Mouse (Mus musculus) small intestine, adult 2 months (tissue): ENCODE data around the gene Ccdc83. TPM values are rescaled to one million over a fixed set of nuclear protein-coding genes. Genes with fewer than 3 reads are reported as not detected.
A peak's percentile ranks its signal among the peaks of the same experiment; 100 is the strongest.

Experiments
- H3K27ac ChIP-seq: fragments of 200-500 bp; 2 replicates; pipeline ENCODE4 v1.5.1; 2012; ENCODE audit warnings: low read depth, low read length, control low read depth, inconsistent platforms; ENCODE audit not compliant: insufficient read depth
- H3K27me3 ChIP-seq: fragments of 200-500 bp; 2 replicates; pipeline ENCODE4 v1.6.1; 2012; ENCODE audit warnings: mild to moderate bottlenecking, moderate library complexity, low read length, inconsistent platforms; ENCODE audit not compliant: control insufficient read depth, insufficient read depth
- H3K36me3 ChIP-seq: fragments of 200-500 bp; 2 replicates; pipeline ENCODE4 v1.6.1; 2012; ENCODE audit warnings: mild to moderate bottlenecking, low read length, control low read depth, inconsistent platforms; ENCODE audit not compliant: control insufficient read depth, insufficient read depth
- H3K4me1 ChIP-seq: fragments of 200-500 bp; 2 replicates; pipeline ENCODE4 v1.6.1; 2012; ENCODE audit warnings: low read length, inconsistent platforms, mixed read lengths; ENCODE audit not compliant: control insufficient read depth, insufficient read depth, insufficient read length
- H3K4me3 ChIP-seq: fragments of 200-500 bp; 2 replicates; pipeline ENCODE4 v1.5.1; 2012; ENCODE audit warnings: low read depth, mild to moderate bottlenecking, control low read depth, inconsistent platforms, low read length, moderate library complexity
- CTCF ChIP-seq: fragments of 200-500 bp; IDR thresholded peaks from 2 replicates; pipeline ENCODE4 v1.5.1; 2012; ENCODE audit warnings: low read depth, mild to moderate bottlenecking, control low read depth, inconsistent platforms, low read length, moderate library complexity, mixed read lengths; ENCODE audit not compliant: insufficient replicate concordance, insufficient read length; ENCODE audit errors: extremely low read depth
- POLR2A ChIP-seq: fragments of 200-500 bp; IDR thresholded peaks from 2 replicates; pipeline ENCODE4 v1.6.1; 2012; ENCODE audit warnings: low read depth, mild to moderate bottlenecking, control low read depth, inconsistent platforms, low read length, moderate library complexity
- WGBS: fragments of 180-500 bp; shearing (Covaris S2); methylation state at CpG from one replicate; pipeline ENCODE4 v1.1.7; 2018; 5-methylcytosine and 5-hydroxymethylcytosine counted together
- polyA plus RNA-seq: library from polyadenylated mRNA; depleted of rRNA; stranded (reverse); fragments of >200 nt; gene quantifications from 2 replicates; pipeline ENCODE4 v1.2.3, GENCODE M21; 2012

Ccdc83 gene
- polyA plus RNA-seq, 1 experiment, result not detected

GRCm38 (mm10) chr7:90301942-90302646, 36.5 kb upstream of the Ccdc83 start, which contains the start of gene Sytl2:
TSS of gene Sytl2 (plus strand) at chr7:90302252.
- no peaks in the 10 kb centered on the region for H3K36me3 ChIP-seq
- H3K27me3 ChIP-seq, result peaks cover 18% of the 10 kb centered on the region; the same call in 1 of the 2 replicates
- under 1% methylated on average over 43 of the region's 43 CpGs for WGBS
- TF ChIP-seq CTCF (no peak), POLR2A (0 out of 2 replicates have a peak, but pooled peaks have one; percentile 25)
- H3K4me3 ChIP-seq, result peak within 1 kb of the TSS; percentile 62
- H3K27ac ChIP-seq, result peak within 1 kb of the TSS; percentile 10
- H3K4me1 ChIP-seq, result peaks cover 5% of the 10 kb centered on the region; the same call in 1 of the 2 replicates

GRCm38 (mm10) chr7:90291885-90292284, 26.3 kb upstream of the Ccdc83 start:
- Histone ChIP-seq H3K36me3 (no peaks in the 10 kb centered on the region), H3K27ac (no peak overlapping the region), H3K27me3 (no peaks in the 10 kb centered on the region), H3K4me3 (no peak overlapping the region), H3K4me1 (no peaks in the 10 kb centered on the region)
- TF ChIP-seq CTCF (no peak), POLR2A (no peak)
- WGBS, result 79% methylated on average over 6 of the region's 6 CpGs

- WGBS, result 25% methylated on average over 7 of the region's 7 CpGs
- H3K36me3 ChIP-seq, result no peaks in the 10 kb centered on the region
- peaks cover 4% of the 10 kb centered on the region; the same call in 1 of the 2 replicates for H3K4me1 ChIP-seq
- H3K27me3 ChIP-seq, result no peaks in the 10 kb centered on the region
- H3K27ac ChIP-seq, result peak overlapping the region; percentile 36; the same call in 1 of the 2 replicates
- H3K4me3 ChIP-seq, result no peak overlapping the region
- TF ChIP-seq CTCF, result no peak
Observed at GRCm38 (mm10) chr7:90284793-90285192, 19.2 kb upstream of the Ccdc83 start.

- TF ChIP-seq POLR2A, result no peak
- TF ChIP-seq CTCF, result no peak
- no peak overlapping the region for H3K4me3 ChIP-seq
- H3K27me3 ChIP-seq, result no peaks in the 10 kb centered on the region
- H3K4me1 ChIP-seq, result peaks cover 4% of the 10 kb centered on the region; the same call in 1 of the 2 replicates
- no peaks in the 10 kb centered on the region for H3K36me3 ChIP-seq
- no peak overlapping the region for H3K27ac ChIP-seq
- 83% methylated on average over 1 of the region's 1 CpGs for WGBS
Observed at GRCm38 (mm10) chr7:90282786-90283185, 17.2 kb upstream of the Ccdc83 start.

- Histone ChIP-seq H3K27me3 (no peaks in the 10 kb centered on the region), H3K36me3 (no peaks in the 10 kb centered on the region), H3K27ac (no peak overlapping the region), H3K4me3 (no peak overlapping the region), H3K4me1 (peaks cover 4% of the 10 kb centered on the region; the same call in 1 of the 2 replicates)
- WGBS, result 68% methylated on average over 11 of the region's 11 CpGs
- TF ChIP-seq POLR2A, result no peak
- TF ChIP-seq CTCF, result no peak
Observed at GRCm38 (mm10) chr7:90281759-90282546, 16.4 kb upstream of the Ccdc83 start.

- 40% methylated on average over 8 of the region's 8 CpGs for WGBS
- Histone ChIP-seq H3K4me3 (no peak overlapping the region), H3K36me3 (no peaks in the 10 kb centered on the region), H3K27me3 (no peaks in the 10 kb centered on the region), H3K27ac (no peak overlapping the region), H3K4me1 (peaks cover 4% of the 10 kb centered on the region; the same call in 1 of the 2 replicates)
- TF ChIP-seq CTCF (no peak), POLR2A (no peak)
Observed at GRCm38 (mm10) chr7:90280878-90281277, 15.3 kb upstream of the Ccdc83 start.

- Histone ChIP-seq H3K4me3 (no peak overlapping the region), H3K27ac (no peak overlapping the region), H3K4me1 (peaks cover 3% of the 10 kb centered on the region; the same call in 1 of the 2 replicates), H3K27me3 (no peaks in the 10 kb centered on the region), H3K36me3 (no peaks in the 10 kb centered on the region)
- 63% methylated on average over 11 of the region's 11 CpGs for WGBS
- TF ChIP-seq POLR2A (no peak), CTCF (peak; percentile 47; the same call in 1 of the 2 replicates)
Observed at GRCm38 (mm10) chr7:90280274-90280875, 14.8 kb upstream of the Ccdc83 start.
